Mouse (Mus musculus) layer of hippocampus, postnatal 14 days (tissue): ENCODE measurements around the gene Vmn1r218. TPM values are rescaled to one million over a fixed set of nuclear protein-coding genes. Genes with fewer than 3 reads are reported as not detected.
"Not testable (repeated sequence)": the region's sequence is repeated elsewhere in the genome, so short reads cannot be mapped to it uniquely, and the experiment has no call there.

ENCODE experiments used
- DNase-seq, 2 experiments: peaks; one replicate each; pipeline ENCODE4 v3.0.0; 2021 to 2022; ENCODE audit warnings: low spot score in 2 of 2, mixed read lengths in 1 of 2
- long read RNA-seq, 2 experiments: library from polyadenylated mRNA; stranded (forward); transcript quantifications; one replicate each; pipeline ENCODE4 v2.0.0; 2021
- total RNA-seq, 2 experiments: library from RNA; stranded (reverse); gene quantifications; 2 replicates each; pipeline ENCODE4 v1.2.3; 2021

Gene Vmn1r218
- total RNA-seq = not detected
- long read RNA-seq, experiment 1 = 0 reads
- long read RNA-seq, experiment 2 = 0 reads

- no peak for DNase-seq
These were observed at the start of gene Vmn1r218 for GRCm38 (mm10) chr13:23133099-23133498. Vmn1r218 (plus strand) TSS chr13:23133155.

- no peak for DNase-seq
These were observed 38.6 kb upstream of the Vmn1r218 start for GRCm38 (mm10) chr13:23094386-23094785.

- DNase-seq = not testable (repeated sequence)
These were observed 14.8 kb upstream of the Vmn1r218 start, which contains the start of gene Vmn1r217 for GRCm38 (mm10) chr13:23118126-23118525. Vmn1r217 (minus strand) TSS chr13:23118226.

- no peak for DNase-seq
These were observed 12.3 kb upstream of the Vmn1r218 start for GRCm38 (mm10) chr13:23120611-23121010.

GRCm38 (mm10) chr13:23133501-23133900, 546 bp downstream of the Vmn1r218 start:
- no peak for DNase-seq

- DNase-seq = peak; percentile 24 to 63
These were observed 5.9 kb downstream of the Vmn1r218 start for GRCm38 (mm10) chr13:23138880-23139279.

GRCm38 (mm10) chr13:23157848-23158247, 24.9 kb downstream of the Vmn1r218 start:
- DNase-seq = no peak

GRCm38 (mm10) chr13:23159012-23159411, 26.1 kb downstream of the Vmn1r218 start, which contains the start of gene Vmn1r219:
Vmn1r219 (plus strand) TSS chr13:23159312.
- no peak for DNase-seq

- DNase-seq = not testable (repeated sequence)
These were observed 33.5 kb downstream of the Vmn1r218 start for GRCm38 (mm10) chr13:23166471-23166870.

- no peak for DNase-seq
These were observed 54.9 kb downstream of the Vmn1r218 start, which contains the start of gene Vmn1r220 for GRCm38 (mm10) chr13:23187875-23188274. Vmn1r220 (minus strand) TSS chr13:23187975.

Other genes starting within 250 kb of the Vmn1r218 start
- gene Vmn1r212, start 248.9 kb upstream of the Vmn1r218 start, total RNA-seq = not detected
- gene Vmn1r213, start 125.5 kb upstream of the Vmn1r218 start, total RNA-seq = not detected
- not detected for gene Vmn1r214, start 102.7 kb upstream of the Vmn1r218 start, total RNA-seq
- gene Vmn1r215, start 65.1 kb upstream of the Vmn1r218 start, total RNA-seq = not detected
- gene Vmn1r217, start 14.9 kb upstream of the Vmn1r218 start, total RNA-seq = not detected
- not detected for gene Vmn1r219, start 26.2 kb downstream of the Vmn1r218 start, total RNA-seq
- gene Vmn1r220, start 54.8 kb downstream of the Vmn1r218 start, total RNA-seq = not detected
- gene Vmn1r221, start 81.0 kb downstream of the Vmn1r218 start, total RNA-seq = not detected
- not detected for gene Vmn1r222, start 102.8 kb downstream of the Vmn1r218 start, total RNA-seq
- not detected for gene Vmn1r223, start 114.0 kb downstream of the Vmn1r218 start, total RNA-seq
- 10 to 100 TPM; 34.9 to 39.8 TPM for gene Zfp322a, start 236.1 kb downstream of the Vmn1r218 start, total RNA-seq